Mouse (Mus musculus): Measurements from ENCODE around the gene Slc44a2. TPM values are rescaled to one million over a fixed set of nuclear protein-coding genes. Genes with fewer than 3 reads are reported as not detected.

The Slc44a2 gene
- polyA plus RNA-seq, 1 experiment from 2014 or later: 71.0 TPM

GRCm38 (mm10) chr9:21392646-21393175 is 72.2 kb downstream of the Slc44a2 start:
- Histone ChIP-seq H3K4me1 (replicated peaks; ENCODE audit: control insufficient read depth, insufficient read depth, low read length) (no peaks in the 10 kb centered on the region), H3K27ac (ENCODE audit: low read depth, low read length) (no peak overlapping the region), H3K9me3 (ENCODE audit: control insufficient read depth, low read length) (no peaks in the 10 kb centered on the region), H3K27me3 (ENCODE audit: control insufficient read depth, insufficient read depth, low read length) (no peaks in the 10 kb centered on the region), H3K9ac (ENCODE audit: low read length) (no peak overlapping the region), H3K4me2 (ENCODE audit: low read depth, low read length, severe bottlenecking) (no peak overlapping the region), H3K4me3 (ENCODE audit: low read depth, low read length) (no peak overlapping the region), H3K36me3 (ENCODE audit: control insufficient read depth, insufficient read depth, low read length) (peaks cover 37% of the 10 kb centered on the region)
- DNase-seq (ENCODE audit: low spot score) (no peak), ATAC-seq (replicated peaks; ENCODE audit: low FRiP score) (no peak)
- 94% methylated on average over 10 of the region's 10 CpGs for WGBS

DNA sequence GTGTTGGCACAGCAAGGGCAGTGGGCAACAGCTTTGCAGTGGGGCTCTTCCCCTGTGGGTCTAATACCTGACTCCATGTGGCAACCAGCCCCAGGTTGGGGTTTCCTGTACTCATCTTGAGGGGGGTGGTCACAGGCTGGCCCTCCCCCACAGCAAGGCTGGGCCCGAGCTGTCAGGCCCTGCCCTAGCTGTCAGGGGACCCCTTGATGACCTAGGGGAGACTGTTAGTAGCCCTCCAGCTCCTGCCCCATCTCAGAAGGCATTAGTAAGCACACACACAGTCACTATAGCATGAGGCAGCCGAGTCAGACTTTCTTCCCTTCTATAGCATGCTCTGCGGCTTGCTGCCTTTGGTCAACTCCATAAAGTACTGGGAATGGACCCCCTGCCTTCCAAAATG is 75.2 kb downstream of the Slc44a2 start:
- Histone ChIP-seq H3K4me3 (ENCODE audit: low read depth, low read length) (no peak overlapping the region), H3K36me3 (ENCODE audit: control insufficient read depth, insufficient read depth, low read length) (peaks cover 48% of the 10 kb centered on the region), H3K4me1 (replicated peaks; ENCODE audit: control insufficient read depth, insufficient read depth, low read length) (no peaks in the 10 kb centered on the region), H3K9ac (ENCODE audit: low read length) (no peak overlapping the region; the same call in 1 of the 2 replicates), H3K27me3 (ENCODE audit: control insufficient read depth, insufficient read depth, low read length) (no peaks in the 10 kb centered on the region), H3K4me2 (ENCODE audit: low read depth, low read length, severe bottlenecking) (no peak overlapping the region), H3K9me3 (ENCODE audit: control insufficient read depth, low read length) (no peaks in the 10 kb centered on the region), H3K27ac (ENCODE audit: low read depth, low read length) (no peak overlapping the region)
- ATAC-seq (replicated peaks; ENCODE audit: low FRiP score): no peak
- no peak for DNase-seq (ENCODE audit: low spot score)
- WGBS: 90% methylated on average over 3 of the region's 3 CpGs

DNA sequence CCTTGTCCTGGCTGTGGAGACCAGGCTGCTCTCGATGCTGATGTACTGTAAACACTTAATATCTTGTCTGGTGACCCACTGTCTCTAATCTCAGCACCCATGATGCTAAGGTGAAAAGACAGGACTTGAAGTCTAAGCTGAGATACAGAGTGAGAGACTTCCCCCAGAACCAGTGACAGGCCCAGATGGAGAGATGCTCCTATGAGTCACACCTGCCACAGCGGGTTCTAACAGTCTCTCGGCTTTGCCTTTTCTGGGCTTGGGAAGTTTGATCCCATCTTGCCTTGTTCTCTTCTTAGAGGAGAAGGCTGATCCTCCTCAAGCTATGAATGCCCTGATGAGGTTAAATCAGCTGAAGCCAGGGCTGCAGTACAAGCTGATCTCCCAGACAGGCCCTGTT is 76.7 kb downstream of the Slc44a2 start:
- WGBS: 100% methylated on average over 3 of the region's 3 CpGs
- Histone ChIP-seq H3K9me3 (ENCODE audit: control insufficient read depth, low read length) (no peaks in the 10 kb centered on the region), H3K36me3 (ENCODE audit: control insufficient read depth, insufficient read depth, low read length) (peaks cover 48% of the 10 kb centered on the region), H3K27me3 (ENCODE audit: control insufficient read depth, insufficient read depth, low read length) (no peaks in the 10 kb centered on the region), H3K4me3 (ENCODE audit: low read depth, low read length) (no peak overlapping the region), H3K4me2 (ENCODE audit: low read depth, low read length, severe bottlenecking) (no peak overlapping the region), H3K4me1 (replicated peaks; ENCODE audit: control insufficient read depth, insufficient read depth, low read length) (no peaks in the 10 kb centered on the region), H3K9ac (ENCODE audit: low read length) (no peak overlapping the region), H3K27ac (ENCODE audit: low read depth, low read length) (no peak overlapping the region)
- no peak for ATAC-seq (replicated peaks; ENCODE audit: low FRiP score)
- DNase-seq (ENCODE audit: low spot score): no peak

GRCm38 (mm10) chr9:21401042-21401441 is 80.5 kb downstream of the Slc44a2 start:
- H3K27ac ChIP-seq (ENCODE audit: low read depth, low read length): no peak overlapping the region
- peaks cover 49% of the 10 kb centered on the region for H3K36me3 ChIP-seq (ENCODE audit: control insufficient read depth, insufficient read depth, low read length)
- no peaks in the 10 kb centered on the region for H3K4me1 ChIP-seq (replicated peaks; ENCODE audit: control insufficient read depth, insufficient read depth, low read length)
- H3K9me3 ChIP-seq (ENCODE audit: control insufficient read depth, low read length): no peaks in the 10 kb centered on the region
- H3K27me3 ChIP-seq (ENCODE audit: control insufficient read depth, insufficient read depth, low read length): no peaks in the 10 kb centered on the region
- no peak overlapping the region for H3K9ac ChIP-seq (ENCODE audit: low read length)
- H3K4me3 ChIP-seq (ENCODE audit: low read depth, low read length): no peak overlapping the region
- ATAC-seq (replicated peaks; ENCODE audit: low FRiP score) (no peak), DNase-seq (ENCODE audit: low spot score) (no peak)
- H3K4me2 ChIP-seq (ENCODE audit: low read depth, low read length, severe bottlenecking): no peak overlapping the region
- 91% methylated on average over 9 of the region's 9 CpGs for WGBS

GRCm38 (mm10) chr9:21402764-21403253 is 82.3 kb downstream of the Slc44a2 start:
- ATAC-seq (replicated peaks; ENCODE audit: low FRiP score): no peak
- no peaks in the 10 kb centered on the region for H3K4me1 ChIP-seq (replicated peaks; ENCODE audit: control insufficient read depth, insufficient read depth, low read length)
- H3K27ac ChIP-seq (ENCODE audit: low read depth, low read length): no peak overlapping the region
- no peak overlapping the region for H3K9ac ChIP-seq (ENCODE audit: low read length)
- no peak overlapping the region for H3K4me2 ChIP-seq (ENCODE audit: low read depth, low read length, severe bottlenecking)
- DNase-seq (ENCODE audit: low spot score): no peak
- 92% methylated on average over 11 of the region's 11 CpGs for WGBS
- H3K4me3 ChIP-seq (ENCODE audit: low read depth, low read length): no peak overlapping the region
- H3K36me3 ChIP-seq (ENCODE audit: control insufficient read depth, insufficient read depth, low read length): peaks cover 45% of the 10 kb centered on the region
- no peaks in the 10 kb centered on the region for H3K27me3 ChIP-seq (ENCODE audit: control insufficient read depth, insufficient read depth, low read length)
- no peaks in the 10 kb centered on the region for H3K9me3 ChIP-seq (ENCODE audit: control insufficient read depth, low read length)

GRCm38 (mm10) chr9:21403745-21404144 is 83.2 kb downstream of the Slc44a2 start:
- DNase-seq (ENCODE audit: low spot score) (no peak), ATAC-seq (replicated peaks; ENCODE audit: low FRiP score) (no peak)
- no peaks in the 10 kb centered on the region for H3K27me3 ChIP-seq (ENCODE audit: control insufficient read depth, insufficient read depth, low read length)
- H3K4me2 ChIP-seq (ENCODE audit: low read depth, low read length, severe bottlenecking): no peak overlapping the region
- H3K36me3 ChIP-seq (ENCODE audit: control insufficient read depth, insufficient read depth, low read length): peaks cover 42% of the 10 kb centered on the region
- no peaks in the 10 kb centered on the region for H3K9me3 ChIP-seq (ENCODE audit: control insufficient read depth, low read length)
- no peak overlapping the region for H3K27ac ChIP-seq (ENCODE audit: low read depth, low read length)
- no peaks in the 10 kb centered on the region for H3K4me1 ChIP-seq (replicated peaks; ENCODE audit: control insufficient read depth, insufficient read depth, low read length)
- no peak overlapping the region for H3K4me3 ChIP-seq (ENCODE audit: low read depth, low read length)
- H3K9ac ChIP-seq (ENCODE audit: low read length): no peak overlapping the region
- 91% methylated on average over 5 of the region's 5 CpGs for WGBS

Other genes starting within 250 kb of the Slc44a2 start
- 1.4 and 1.5 TPM in 2 replicates for gene Gm49373, start 247.6 kb upstream of the Slc44a2 start, polyA plus RNA-seq (2014; fragmentation: Nextera tagmentation; extraction: Ambion mirVana)
- gene Fdx1l, start 247.1 kb upstream of the Slc44a2 start, polyA plus RNA-seq (2014; fragmentation: Nextera tagmentation; extraction: Ambion mirVana): 46.9 and 54.6 TPM in 2 replicates
- 3.9 and 4.5 TPM in 2 replicates for gene Gm38431, start 228.7 kb upstream of the Slc44a2 start, polyA plus RNA-seq (2014; fragmentation: Nextera tagmentation; extraction: Ambion mirVana)
- 118 and 124 TPM in 2 replicates for gene Raver1, start 228.7 kb upstream of the Slc44a2 start, polyA plus RNA-seq (2014; fragmentation: Nextera tagmentation; extraction: Ambion mirVana)
- gene Tyk2, start 189.5 kb upstream of the Slc44a2 start, polyA plus RNA-seq (2014; fragmentation: Nextera tagmentation; extraction: Ambion mirVana): 10.3 and 10.8 TPM in 2 replicates
- gene Cdc37, start 170.7 kb upstream of the Slc44a2 start, polyA plus RNA-seq (2014; fragmentation: Nextera tagmentation; extraction: Ambion mirVana): 300 and 308 TPM in 2 replicates
- gene Pde4a, start 155.0 kb upstream of the Slc44a2 start, polyA plus RNA-seq (2014; fragmentation: Nextera tagmentation; extraction: Ambion mirVana): 7.0 and 8.4 TPM in 2 replicates
- 35.9 and 41.3 TPM in 2 replicates for gene Keap1, start 81.3 kb upstream of the Slc44a2 start, polyA plus RNA-seq (2014; fragmentation: Nextera tagmentation; extraction: Ambion mirVana)
- 0.09 and 0.11 TPM in 2 replicates for gene S1pr5, start 72.3 kb upstream of the Slc44a2 start, polyA plus RNA-seq (2014; fragmentation: Nextera tagmentation; extraction: Ambion mirVana)
- 55.7 and 57.9 TPM in 2 replicates for gene Atg4d, start 55.4 kb upstream of the Slc44a2 start, polyA plus RNA-seq (2014; fragmentation: Nextera tagmentation; extraction: Ambion mirVana)
- 16.3 and 22.3 TPM in 2 replicates for gene Kri1, start 32.7 kb upstream of the Slc44a2 start, polyA plus RNA-seq (2014; fragmentation: Nextera tagmentation; extraction: Ambion mirVana)
- 58.6 and 60.8 TPM in 2 replicates for gene Cdkn2d, start 29.3 kb upstream of the Slc44a2 start, polyA plus RNA-seq (2014; fragmentation: Nextera tagmentation; extraction: Ambion mirVana)
- gene Ap1m2, start 8.4 kb upstream of the Slc44a2 start, polyA plus RNA-seq (2014; fragmentation: Nextera tagmentation; extraction: Ambion mirVana): 1.4 and 2.6 TPM in 2 replicates
- gene Ilf3, start 47.2 kb downstream of the Slc44a2 start, polyA plus RNA-seq (2014; fragmentation: Nextera tagmentation; extraction: Ambion mirVana): 295 and 297 TPM in 2 replicates
- gene Qtrt1, start 91.1 kb downstream of the Slc44a2 start, polyA plus RNA-seq (2014; fragmentation: Nextera tagmentation; extraction: Ambion mirVana): 58.2 and 61.5 TPM in 2 replicates
- 72.8 and 74.0 TPM in 2 replicates for gene Dnm2, start 104.2 kb downstream of the Slc44a2 start, polyA plus RNA-seq (2014; fragmentation: Nextera tagmentation; extraction: Ambion mirVana)
- 83.1 and 83.5 TPM in 2 replicates for gene Tmed1, start 189.6 kb downstream of the Slc44a2 start, polyA plus RNA-seq (2014; fragmentation: Nextera tagmentation; extraction: Ambion mirVana)
- 5.6 and 5.7 TPM in 2 replicates for gene AB124611, start 205.5 kb downstream of the Slc44a2 start, polyA plus RNA-seq (2014; fragmentation: Nextera tagmentation; extraction: Ambion mirVana)
- 78.0 and 93.0 TPM in 2 replicates for gene Carm1, start 226.2 kb downstream of the Slc44a2 start, polyA plus RNA-seq (2014; fragmentation: Nextera tagmentation; extraction: Ambion mirVana)